Mouse (Mus musculus) hindlimb bud, embryonic 11.5 days (tissue): Measurements from ENCODE around the gene Rbfox2.
A peak's percentile ranks its signal among the peaks of the same experiment; 100 is the strongest.

Experiments used
- DNase-seq: peaks from one replicate; pipeline ENCODE4 v3.0.0-alpha.2; 2012; ENCODE audit warnings: low read depth, low spot score; ENCODE audit errors: extremely low spot score

The Rbfox2 gene

DNA sequence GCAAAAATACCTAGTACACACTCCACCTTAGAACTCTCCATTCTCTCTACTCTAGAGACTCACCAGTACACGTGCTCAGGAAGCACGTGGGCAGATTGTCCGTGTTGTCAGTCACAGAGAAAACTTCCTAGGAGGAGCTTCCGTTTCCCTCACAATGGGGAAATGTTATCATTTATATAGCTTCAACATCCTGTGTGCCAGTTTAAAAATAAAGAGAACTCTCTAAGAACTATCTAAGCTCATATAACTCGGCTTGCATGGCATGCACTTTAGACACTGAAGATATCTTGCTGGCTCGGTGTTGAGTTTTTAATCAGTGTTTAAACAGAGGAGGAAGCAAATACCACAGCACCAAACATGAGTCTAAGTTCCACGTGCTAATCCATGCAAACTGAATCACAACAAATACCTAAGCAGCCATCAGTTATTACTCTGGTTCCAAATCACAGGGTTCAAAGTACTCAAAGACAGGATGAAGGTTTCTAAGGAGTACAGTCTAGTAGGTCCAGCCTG lies 70.7 kb downstream of the Rbfox2 start:
- DNase-seq: no peak

DNA sequence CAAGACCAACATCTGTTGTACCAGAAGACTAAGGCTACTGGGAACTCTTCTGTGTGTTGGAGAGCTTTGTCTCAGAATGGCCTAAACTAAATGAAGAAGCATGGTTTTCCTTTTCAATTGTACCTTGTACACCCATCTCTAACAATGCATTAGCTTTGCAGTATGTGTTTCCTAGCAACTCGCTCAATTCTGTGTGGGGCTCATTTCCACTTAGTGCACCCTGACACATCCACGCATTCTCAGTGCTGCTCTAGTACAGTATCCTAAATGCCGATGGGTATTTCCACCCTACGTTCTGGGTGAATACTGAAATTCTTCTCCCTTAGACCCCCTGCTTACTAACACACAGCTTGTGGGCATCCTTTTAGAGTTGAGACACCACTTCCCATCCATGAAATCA lies 71.3 kb downstream of the Rbfox2 start:
- no peak for DNase-seq

GRCm38 (mm10) chr15:77234296-77234695 lies 72.5 kb downstream of the Rbfox2 start:
- no peak for DNase-seq

- DNase-seq: no peak
Observed at GRCm38 (mm10) chr15:77230144-77230543, 76.7 kb downstream of the Rbfox2 start.

GRCm38 (mm10) chr15:77226831-77227354 lies 79.9 kb downstream of the Rbfox2 start:
- no peak for DNase-seq

- no peak for DNase-seq
Observed at GRCm38 (mm10) chr15:77225858-77226257, 80.9 kb downstream of the Rbfox2 start.

- DNase-seq: no peak
Observed at GRCm38 (mm10) chr15:77225274-77225673, 81.5 kb downstream of the Rbfox2 start.

DNA sequence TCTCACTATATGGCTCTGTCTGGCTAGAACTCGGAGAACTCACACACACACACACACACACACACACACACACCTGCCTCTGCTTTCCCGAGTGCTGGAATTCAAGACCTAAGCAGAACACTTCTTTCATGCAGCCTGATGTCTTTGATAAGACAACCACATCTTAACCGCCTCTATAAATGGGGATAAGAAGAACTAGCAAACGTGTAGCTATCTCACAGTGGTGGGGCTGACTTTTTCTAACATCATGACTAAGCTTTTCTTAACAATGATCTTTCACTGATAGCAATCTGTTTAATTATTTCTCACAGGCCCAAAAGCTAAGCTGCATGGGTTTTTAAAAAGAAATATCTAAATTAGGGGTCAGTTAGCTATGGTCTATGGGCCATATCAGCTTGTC lies 86.0 kb downstream of the Rbfox2 start:
- DNase-seq: no peak

- DNase-seq: no peak
Observed at GRCm38 (mm10) chr15:77220137-77220536, 86.7 kb downstream of the Rbfox2 start.

GRCm38 (mm10) chr15:77219571-77219970 lies 87.2 kb downstream of the Rbfox2 start:
- DNase-seq: no peak

DNA sequence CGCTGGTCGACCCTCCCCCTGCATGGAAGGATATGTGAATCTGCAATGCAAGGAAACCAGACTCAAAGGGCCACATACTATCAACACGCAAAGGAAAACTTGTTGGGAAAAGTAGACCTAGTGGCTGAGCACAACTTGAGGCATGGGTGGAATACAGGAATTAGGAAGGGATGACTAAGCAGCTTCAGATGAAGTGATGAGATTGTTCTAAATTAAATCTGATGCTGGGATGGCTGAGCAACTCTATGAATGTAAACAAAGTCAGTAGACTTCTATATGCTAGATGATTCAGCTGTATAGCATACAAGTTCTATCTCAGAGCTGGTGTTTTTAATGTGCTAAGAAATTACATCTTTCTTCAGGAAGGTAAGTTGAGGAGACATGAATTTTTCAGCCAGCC lies 88.8 kb downstream of the Rbfox2 start:
- no peak for DNase-seq

DNA sequence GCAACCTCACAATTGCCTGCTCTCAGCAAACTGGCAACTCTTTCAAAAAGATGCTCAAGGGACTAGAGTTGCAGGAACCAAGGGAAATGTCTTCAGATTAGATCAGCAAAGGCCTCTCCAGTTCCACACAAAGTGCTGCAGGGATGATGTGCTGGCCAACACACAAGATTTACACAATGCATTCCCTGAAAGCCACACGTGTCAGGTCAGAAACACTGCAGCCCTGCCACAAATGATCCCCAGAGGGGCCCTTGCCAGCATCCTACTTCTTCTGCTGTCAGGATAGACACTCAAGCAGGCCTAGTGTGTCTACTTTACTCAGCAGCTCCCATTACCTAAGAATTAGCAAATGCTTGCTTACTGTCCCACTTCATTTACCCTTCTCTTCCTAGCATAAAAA lies 89.3 kb downstream of the Rbfox2 start:
- DNase-seq: no peak

DNA sequence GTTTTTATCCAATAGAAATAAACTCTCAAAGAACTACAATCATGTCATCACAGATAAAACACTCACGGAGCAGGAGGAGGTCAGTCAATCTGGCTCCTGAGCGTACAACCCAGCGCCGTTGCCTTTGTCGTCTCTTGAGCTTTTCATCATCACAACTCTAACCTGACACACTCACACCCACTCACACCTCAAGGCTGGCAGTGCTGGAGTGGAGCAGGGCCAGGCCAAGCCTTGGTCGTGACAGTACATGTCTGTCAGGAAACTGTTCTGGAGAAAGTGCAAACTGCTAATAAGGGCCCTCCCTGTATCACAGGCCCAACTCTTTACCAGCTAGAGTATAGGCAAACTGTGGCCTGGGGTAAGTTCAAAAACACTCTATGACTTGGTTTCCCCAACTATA lies 90.1 kb downstream of the Rbfox2 start:
- no peak for DNase-seq

DNA sequence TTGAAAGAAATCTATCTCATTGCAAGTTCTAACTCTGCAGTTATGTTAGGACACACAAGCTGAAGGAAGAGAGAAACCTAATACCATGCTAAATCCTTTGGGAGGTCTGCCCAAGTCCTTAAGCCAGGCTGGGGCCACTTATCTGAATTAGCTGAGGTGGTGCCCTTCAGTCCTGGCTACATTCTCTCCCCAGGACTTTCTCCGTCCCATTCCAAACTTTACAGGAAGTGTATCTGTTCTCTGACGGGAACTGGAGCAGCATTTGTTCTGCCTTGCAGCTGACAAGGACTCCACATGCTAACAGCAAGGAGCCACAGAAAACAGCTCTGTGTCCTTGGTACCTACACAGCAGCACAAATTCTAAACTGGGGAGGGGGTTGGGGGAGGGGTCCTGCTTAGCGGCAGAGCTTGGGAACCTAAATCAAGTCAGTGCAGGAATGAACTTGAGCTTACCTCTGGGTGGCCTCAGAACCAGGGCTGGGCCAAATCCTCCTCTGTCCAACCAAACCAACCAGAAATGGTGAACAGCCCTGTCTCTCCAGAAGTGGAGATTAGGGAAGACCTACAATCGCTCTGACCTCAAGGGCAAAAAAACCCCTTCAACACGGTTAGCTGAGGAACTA lies 91.5 kb downstream of the Rbfox2 start:
- no peak for DNase-seq

GRCm38 (mm10) chr15:77214410-77215107 lies 92.2 kb downstream of the Rbfox2 start:
- peak; percentile 90 for DNase-seq

- DNase-seq: no peak
Observed at GRCm38 (mm10) chr15:77213829-77214228, 93.0 kb downstream of the Rbfox2 start.

DNA sequence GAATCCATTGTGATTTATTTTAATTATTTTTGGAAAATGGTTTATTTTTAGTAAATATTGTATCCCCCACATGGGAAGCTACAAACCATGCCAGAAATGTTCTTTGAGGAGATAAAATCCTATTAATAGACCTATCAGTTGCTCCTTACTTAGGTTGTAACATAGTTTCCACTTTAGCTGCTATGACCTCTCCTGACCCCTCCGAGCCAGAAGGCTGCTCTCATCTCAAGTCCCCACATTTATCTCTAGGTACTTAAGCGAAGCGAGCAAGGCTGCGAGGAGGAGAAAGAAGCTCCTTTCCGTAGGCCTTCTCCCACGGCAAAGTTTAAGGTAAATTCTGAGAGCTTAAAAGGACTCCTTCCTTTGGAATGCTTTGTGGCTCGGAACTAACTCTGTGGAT lies 94.0 kb downstream of the Rbfox2 start:
- no peak for DNase-seq

GRCm38 (mm10) chr15:77212217-77212757 lies 94.5 kb downstream of the Rbfox2 start:
- DNase-seq: no peak

DNA sequence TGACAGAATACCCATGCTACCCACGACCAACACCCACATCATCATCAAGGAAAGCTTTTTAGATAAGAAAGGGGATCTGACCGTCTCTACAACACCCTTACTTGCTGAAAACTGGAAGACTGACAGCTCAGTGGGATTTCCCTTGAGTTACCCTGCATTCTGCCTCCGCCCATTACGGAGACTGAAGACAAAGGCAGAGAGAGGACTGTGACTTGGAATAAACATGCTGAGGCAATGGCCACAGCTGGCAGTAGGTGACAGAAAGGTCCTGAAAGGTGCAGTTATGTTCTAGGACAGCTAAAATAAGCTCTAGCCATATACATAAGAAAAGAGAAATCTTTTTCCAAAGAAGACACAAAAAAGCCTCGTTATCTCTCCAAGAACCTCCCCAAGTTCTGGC lies 99.8 kb downstream of the Rbfox2 start:
- no peak for DNase-seq

DNA sequence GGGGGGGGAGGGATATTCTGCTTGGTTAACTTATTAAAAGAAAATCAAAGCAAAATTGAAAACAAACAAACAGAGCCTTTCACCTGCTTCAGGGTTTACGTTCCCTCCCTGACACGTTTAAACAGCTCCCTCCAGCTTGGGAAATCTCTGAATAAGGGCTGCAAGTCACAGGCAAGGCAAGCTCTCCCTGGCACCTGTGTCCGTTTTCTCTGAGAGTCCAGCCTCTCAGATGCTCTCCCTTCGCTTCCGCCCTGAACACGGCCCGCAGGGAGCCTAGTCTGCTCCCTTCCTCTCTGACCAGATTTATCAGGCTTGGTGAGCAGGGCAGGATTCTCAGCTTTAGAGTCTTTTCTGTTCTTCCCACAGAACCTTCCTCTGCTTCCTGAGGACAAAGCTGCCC lies 101.9 kb downstream of the Rbfox2 start:
- DNase-seq: no peak

DNA sequence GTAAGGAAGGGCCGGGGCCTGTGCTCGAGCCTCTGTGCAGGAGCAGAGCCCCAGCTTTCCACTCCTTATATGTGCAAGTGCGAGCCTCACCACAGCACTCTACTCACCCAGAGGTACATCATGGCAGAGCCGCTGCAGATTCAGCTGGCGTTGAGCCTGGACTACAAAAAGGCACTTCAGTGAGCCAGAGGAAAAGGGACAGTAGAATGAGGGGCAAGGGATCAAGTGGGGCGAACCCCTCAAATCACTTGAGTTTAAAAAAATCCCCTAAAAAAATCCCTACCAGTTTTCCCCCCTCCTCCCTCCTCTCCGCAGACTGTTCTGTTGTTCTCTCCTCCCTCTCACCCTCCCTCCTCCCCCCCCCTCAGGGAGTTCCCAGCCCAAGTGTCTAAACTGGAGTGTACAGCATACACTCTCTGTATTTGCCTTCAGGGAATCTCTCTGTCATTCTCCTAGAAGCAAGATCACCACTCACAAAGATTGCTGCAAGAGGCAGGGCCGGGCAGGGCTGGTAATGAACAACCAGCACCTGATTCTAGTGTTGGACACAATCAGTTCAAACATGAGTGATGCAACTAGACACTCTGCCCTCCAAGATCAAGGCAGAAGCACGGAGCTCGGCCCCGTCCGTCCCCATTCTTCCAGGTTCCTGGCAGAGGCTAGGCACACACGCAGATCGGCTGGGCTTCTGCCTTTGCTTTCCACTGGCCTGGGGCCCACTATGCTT lies 103.4 kb downstream of the Rbfox2 start:
- DNase-seq: no peak

DNA sequence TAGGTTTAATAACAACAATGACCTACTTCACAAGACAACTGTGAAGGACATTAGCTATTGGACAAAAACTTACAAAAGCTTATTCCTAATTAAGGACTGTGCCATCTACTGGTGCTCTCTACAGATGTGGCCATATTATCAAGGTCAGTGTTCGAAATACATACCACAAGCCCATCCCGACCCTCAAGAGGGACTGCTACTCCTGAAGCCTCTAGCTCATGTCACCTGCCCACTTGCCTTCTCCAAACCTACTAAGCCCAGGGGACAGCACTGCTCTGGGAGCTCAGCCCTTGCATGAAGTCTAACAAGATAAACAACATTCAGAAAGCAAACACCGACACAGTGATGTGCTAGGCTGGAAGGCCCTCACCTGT lies 103.9 kb downstream of the Rbfox2 start:
- no peak for DNase-seq
